In the genomic region with DNA sequence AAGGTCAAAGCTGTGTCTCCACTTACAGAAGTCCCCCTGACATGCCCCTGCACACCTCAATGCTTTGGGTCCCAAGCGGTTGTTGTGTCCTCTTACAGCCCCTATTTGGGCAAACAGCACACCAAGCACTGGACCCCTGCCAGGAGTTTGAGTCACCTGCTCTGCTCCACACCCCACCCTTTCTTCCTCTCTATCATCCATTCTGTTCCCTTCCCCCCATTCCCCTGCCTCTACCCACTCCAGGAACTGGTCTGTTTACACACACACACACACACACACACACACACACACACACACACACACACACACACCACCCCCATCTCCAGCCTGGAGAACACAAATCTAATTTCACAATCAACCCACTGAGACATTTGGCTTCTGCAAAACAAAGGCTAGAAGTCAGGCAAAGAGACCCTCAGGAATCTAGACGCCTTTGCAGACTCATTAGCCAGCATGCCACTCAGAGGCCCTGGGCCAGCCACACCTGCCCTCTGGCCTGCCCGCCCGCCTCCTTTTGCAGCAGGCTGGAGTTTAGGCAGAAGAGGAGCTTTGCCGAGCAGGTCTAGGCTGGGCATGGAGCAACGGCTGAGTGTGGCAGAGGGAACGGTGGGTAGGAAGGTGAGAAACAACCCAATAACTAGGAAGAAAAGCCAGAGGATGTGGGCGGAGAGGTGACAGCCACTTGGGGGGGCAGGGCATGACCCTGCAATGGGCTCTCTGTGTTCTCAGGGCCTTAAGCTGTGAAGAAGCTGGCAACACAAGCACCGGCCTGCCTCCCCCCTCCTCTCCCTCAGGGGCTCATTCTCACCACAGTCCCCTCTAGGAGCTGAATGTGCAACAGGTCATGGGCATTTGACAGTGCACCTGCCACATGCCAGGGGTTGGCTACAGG, we compare ENCODE assay signal across 9 mouse cellular contexts. TPM values are rescaled to one million over a fixed set of nuclear protein-coding genes. Genes with fewer than 3 reads are reported as not detected.
DNase-seq lines count a peak whose midpoint lies in the region; ATAC-seq lines count a peak whose summit lies in the region.
"Had no signal": no experiment of that assay in that cellular context is flagged by ENCODE, and none has a peak within 500 bp of the region (broad histone marks: within the 10 kb centered on the region; RNA-seq: fewer than 3 reads in every experiment).

No protein-coding gene starts in this region.

- 76% methylated on average over 9 of the region's 9 CpGs for WGBS in forebrain, embryonic 12.5 days
- WGBS in forebrain, embryonic 14.5 days: 70% methylated on average over 9 of the region's 9 CpGs
- WGBS in neural tube, embryonic 12.5 days: 67% methylated on average over 9 of the region's 9 CpGs
- 58% methylated on average over 9 of the region's 9 CpGs for WGBS in intestine, embryonic 16.5 days
- WGBS in stomach, embryonic 16.5 days: 41% methylated on average over 9 of the region's 9 CpGs
- 69% methylated on average over 9 of the region's 9 CpGs for WGBS in midbrain, embryonic 16.5 days

- H3K9ac ChIP-seq in forebrain, embryonic 12.5 days: no peak overlapping the region
- no peak overlapping the region for H3K9ac ChIP-seq in forebrain, embryonic 14.5 days (ENCODE audit: low read length)
- H3K9ac ChIP-seq in neural tube, embryonic 12.5 days: 0 out of 2 replicates have a peak overlapping the region, but pooled peaks have one; percentile 33
- peak overlapping the region; percentile 2; the same call in 1 of the 2 replicates for H3K9ac ChIP-seq in intestine, embryonic 16.5 days (ENCODE audit: low read depth, low read length)
- H3K9ac ChIP-seq in stomach, embryonic 16.5 days (ENCODE audit: low read length): peak overlapping the region; percentile 53; the same call in 1 of the 2 replicates
- H3K9ac ChIP-seq in midbrain, embryonic 16.5 days (ENCODE audit: low read depth, low read length): no peak overlapping the region

- no peak for DNase-seq in forebrain, embryonic 14.5 days (ENCODE audit: low spot score)
- DNase-seq in neural tube, embryonic 10.5 days (ENCODE audit: extremely low spot score, low spot score): no peak
- DNase-seq in spleen, postnatal 36 days (ENCODE audit: low spot score in 2 of 2): no peak
- DNase-seq: thymus, postnatal 14 days had no signal

- no peaks in the 10 kb centered on the region for H3K27me3 ChIP-seq in forebrain, embryonic 12.5 days
- no peaks in the 10 kb centered on the region for H3K27me3 ChIP-seq in forebrain, embryonic 14.5 days (replicated peaks; ENCODE audit: control insufficient read depth, insufficient read depth, low read length)
- H3K27me3 ChIP-seq in neural tube, embryonic 12.5 days (replicated peaks): no peaks in the 10 kb centered on the region; the same call in 1 of the 2 replicates
- H3K27me3 ChIP-seq in intestine, embryonic 16.5 days (replicated peaks; ENCODE audit: control insufficient read depth, insufficient read depth, low read length): no peaks in the 10 kb centered on the region
- H3K27me3 ChIP-seq in stomach, embryonic 16.5 days (ENCODE audit: control insufficient read depth, insufficient read depth, low read length): no peaks in the 10 kb centered on the region
- no peaks in the 10 kb centered on the region for H3K27me3 ChIP-seq in midbrain, embryonic 16.5 days (ENCODE audit: control insufficient read depth, insufficient read depth, low read depth, low read length)

- no peak for ATAC-seq in forebrain, embryonic 12.5 days (ENCODE audit: low FRiP score)
- no peak for ATAC-seq in forebrain, embryonic 14.5 days
- ATAC-seq in neural tube, embryonic 12.5 days (ENCODE audit: low FRiP score, low read depth): no peak
- no peak for ATAC-seq in intestine, embryonic 16.5 days
- ATAC-seq in stomach, embryonic 16.5 days (ENCODE audit: insufficient read depth, low FRiP score): peak; percentile 49; the same call in 1 of the 2 replicates
- ATAC-seq in midbrain, embryonic 16.5 days: no peak

- H3K27ac ChIP-seq in forebrain, embryonic 12.5 days: 0 out of 2 replicates have a peak overlapping the region, but pooled peaks have one; percentile 13
- H3K27ac ChIP-seq in forebrain, embryonic 14.5 days (ENCODE audit: low read depth, low read length): no peak overlapping the region
- H3K27ac ChIP-seq in neural tube, embryonic 12.5 days: no peak overlapping the region
- no peak overlapping the region; the same call in 1 of the 2 replicates for H3K27ac ChIP-seq in intestine, embryonic 16.5 days (ENCODE audit: low read length)
- peak overlapping the region; percentile 63; the same call in 1 of the 2 replicates for H3K27ac ChIP-seq in stomach, embryonic 16.5 days (ENCODE audit: low read length)
- H3K27ac ChIP-seq in midbrain, embryonic 16.5 days (ENCODE audit: low read length): no peak overlapping the region

- peaks cover 25% of the 10 kb centered on the region for H3K4me1 ChIP-seq in forebrain, embryonic 12.5 days
- peaks cover 6% of the 10 kb centered on the region; the same call in 1 of the 2 replicates for H3K4me1 ChIP-seq in forebrain, embryonic 14.5 days (ENCODE audit: control insufficient read depth, insufficient read depth, low read length)
- H3K4me1 ChIP-seq in neural tube, embryonic 12.5 days: peaks cover 21% of the 10 kb centered on the region
- H3K4me1 ChIP-seq in intestine, embryonic 16.5 days (ENCODE audit: control insufficient read depth, insufficient read depth, low read length): peaks cover 13% of the 10 kb centered on the region
- peaks cover 20% of the 10 kb centered on the region for H3K4me1 ChIP-seq in stomach, embryonic 16.5 days (ENCODE audit: control insufficient read depth, insufficient read depth, low read length)
- H3K4me1 ChIP-seq in midbrain, embryonic 16.5 days (ENCODE audit: control insufficient read depth, insufficient read depth, low read length): peaks cover 12% of the 10 kb centered on the region; the same call in 1 of the 2 replicates

- H3K36me3 ChIP-seq in forebrain, embryonic 12.5 days (replicated peaks): peaks cover 78% of the 10 kb centered on the region
- peaks cover 65% of the 10 kb centered on the region for H3K36me3 ChIP-seq in forebrain, embryonic 14.5 days (ENCODE audit: control insufficient read depth, insufficient read depth, low read length)
- peaks cover 75% of the 10 kb centered on the region for H3K36me3 ChIP-seq in neural tube, embryonic 12.5 days
- peaks cover 12% of the 10 kb centered on the region for H3K36me3 ChIP-seq in intestine, embryonic 16.5 days (ENCODE audit: control insufficient read depth, insufficient read depth, low read length)
- peaks cover 14% of the 10 kb centered on the region for H3K36me3 ChIP-seq in stomach, embryonic 16.5 days (ENCODE audit: control insufficient read depth, insufficient read depth, low read length)
- H3K36me3 ChIP-seq in midbrain, embryonic 16.5 days (ENCODE audit: control insufficient read depth, insufficient read depth, low read length): peaks cover 23% of the 10 kb centered on the region

- H3K4me2 ChIP-seq in forebrain, embryonic 12.5 days: no peak overlapping the region
- H3K4me2 ChIP-seq in forebrain, embryonic 14.5 days (ENCODE audit: low read length): no peak overlapping the region
- H3K4me2 ChIP-seq in neural tube, embryonic 12.5 days (replicated peaks): 0 out of 2 replicates have a peak overlapping the region, but pooled peaks have one; percentile 16
- H3K4me2 ChIP-seq in intestine, embryonic 16.5 days (ENCODE audit: low read depth, low read length): no peak overlapping the region
- no peak overlapping the region for H3K4me2 ChIP-seq in stomach, embryonic 16.5 days (ENCODE audit: low read depth, low read length)
- H3K4me2 ChIP-seq in midbrain, embryonic 16.5 days (ENCODE audit: low read length): no peak overlapping the region

- H3K9me3 ChIP-seq in forebrain, embryonic 12.5 days: peaks cover 8% of the 10 kb centered on the region
- peaks cover 5% of the 10 kb centered on the region for H3K9me3 ChIP-seq in forebrain, embryonic 14.5 days (replicated peaks; ENCODE audit: control insufficient read depth, low read length)
- H3K9me3 ChIP-seq in neural tube, embryonic 12.5 days: peaks cover 10% of the 10 kb centered on the region
- H3K9me3 ChIP-seq in intestine, embryonic 16.5 days (ENCODE audit: control insufficient read depth, low read length): peaks cover 6% of the 10 kb centered on the region; the same call in 1 of the 2 replicates
- peaks cover 11% of the 10 kb centered on the region for H3K9me3 ChIP-seq in stomach, embryonic 16.5 days (replicated peaks; ENCODE audit: control insufficient read depth, low read length)
- peaks cover 4% of the 10 kb centered on the region; the same call in 1 of the 2 replicates for H3K9me3 ChIP-seq in midbrain, embryonic 16.5 days (replicated peaks; ENCODE audit: control insufficient read depth, low read length, poor library complexity, severe bottlenecking)

- H3K4me3 ChIP-seq in forebrain, embryonic 12.5 days (replicated peaks): no peak overlapping the region
- no peak overlapping the region for H3K4me3 ChIP-seq in forebrain, embryonic 14.5 days (ENCODE audit: low read depth, low read length)
- no peak overlapping the region for H3K4me3 ChIP-seq in neural tube, embryonic 12.5 days
- H3K4me3 ChIP-seq in intestine, embryonic 16.5 days (ENCODE audit: low read length): no peak overlapping the region
- no peak overlapping the region for H3K4me3 ChIP-seq in stomach, embryonic 16.5 days (replicated peaks; ENCODE audit: low read length)
- H3K4me3 ChIP-seq in midbrain, embryonic 16.5 days (ENCODE audit: low read depth, low read length): no peak overlapping the region

RNA-seq across cellular contexts. Expression of a gene that starts 4.9 kb away (rescaled TPM):
- polyA plus RNA-seq in forebrain, embryonic 12.5 days (2016; fragmentation: Nextera tagmentation; extraction: Ambion mirVana): 9.3 and 14.8 TPM in 2 replicates
- 10.2 and 12.4 TPM in 2 replicates for polyA plus RNA-seq in forebrain, embryonic 14.5 days (2014; fragmentation: Nextera tagmentation; extraction: Ambion mirVana)
- 47.5 and 53.0 TPM in 2 replicates for polyA plus RNA-seq in neural tube, embryonic 12.5 days (2016; fragmentation: Nextera tagmentation; extraction: Ambion mirVana)
- polyA plus RNA-seq in intestine, embryonic 16.5 days (2015; fragmentation: Nextera tagmentation; extraction: Ambion mirVana): 4.7 and 5.5 TPM in 2 replicates
- polyA plus RNA-seq in stomach, embryonic 16.5 days (2015; fragmentation: Nextera tagmentation; extraction: Ambion mirVana): 7.9 and 8.0 TPM in 2 replicates
- polyA plus RNA-seq in midbrain, embryonic 16.5 days (2015; fragmentation: Nextera tagmentation; extraction: Ambion mirVana): 6.7 and 9.2 TPM in 2 replicates

RNA-seq across cellular contexts. Expression of a gene that starts 11.9 kb away (rescaled TPM):
- polyA plus RNA-seq in forebrain, embryonic 12.5 days (2016; fragmentation: Nextera tagmentation; extraction: Ambion mirVana): 125 and 129 TPM in 2 replicates
- polyA plus RNA-seq in forebrain, embryonic 14.5 days (2014; fragmentation: Nextera tagmentation; extraction: Ambion mirVana): 177 and 185 TPM in 2 replicates
- 135 and 138 TPM in 2 replicates for polyA plus RNA-seq in neural tube, embryonic 12.5 days (2016; fragmentation: Nextera tagmentation; extraction: Ambion mirVana)
- 97.1 and 97.5 TPM in 2 replicates for polyA plus RNA-seq in intestine, embryonic 16.5 days (2015; fragmentation: Nextera tagmentation; extraction: Ambion mirVana)
- 89.1 and 95.1 TPM in 2 replicates for polyA plus RNA-seq in stomach, embryonic 16.5 days (2015; fragmentation: Nextera tagmentation; extraction: Ambion mirVana)
- 169 and 175 TPM in 2 replicates for polyA plus RNA-seq in midbrain, embryonic 16.5 days (2015; fragmentation: Nextera tagmentation; extraction: Ambion mirVana)

RNA-seq across cellular contexts. Expression of a gene that starts 36.3 kb away (rescaled TPM):
- 14.1 and 15.4 TPM in 2 replicates for polyA plus RNA-seq in forebrain, embryonic 12.5 days (2016; fragmentation: Nextera tagmentation; extraction: Ambion mirVana)
- 2.2 and 3.3 TPM in 2 replicates for polyA plus RNA-seq in forebrain, embryonic 14.5 days (2014; fragmentation: Nextera tagmentation; extraction: Ambion mirVana)
- 8.1 and 8.9 TPM in 2 replicates for polyA plus RNA-seq in neural tube, embryonic 12.5 days (2016; fragmentation: Nextera tagmentation; extraction: Ambion mirVana)
- polyA plus RNA-seq in intestine, embryonic 16.5 days (2015; fragmentation: Nextera tagmentation; extraction: Ambion mirVana): 14.4 and 14.6 TPM in 2 replicates
- polyA plus RNA-seq in stomach, embryonic 16.5 days (2015; fragmentation: Nextera tagmentation; extraction: Ambion mirVana): 10.0 and 11.8 TPM in 2 replicates
- polyA plus RNA-seq in midbrain, embryonic 16.5 days (2015; fragmentation: Nextera tagmentation; extraction: Ambion mirVana): 1.3 and 1.7 TPM in 2 replicates

RNA-seq across cellular contexts. Expression of a gene that starts 50.6 kb away (rescaled TPM):
- polyA plus RNA-seq in forebrain, embryonic 12.5 days (2016; fragmentation: Nextera tagmentation; extraction: Ambion mirVana): 3.8 and 4.9 TPM in 2 replicates
- polyA plus RNA-seq in forebrain, embryonic 14.5 days (2014; fragmentation: Nextera tagmentation; extraction: Ambion mirVana): 4.3 and 6.0 TPM in 2 replicates
- 7.4 and 8.9 TPM in 2 replicates for polyA plus RNA-seq in neural tube, embryonic 12.5 days (2016; fragmentation: Nextera tagmentation; extraction: Ambion mirVana)
- polyA plus RNA-seq in intestine, embryonic 16.5 days (2015; fragmentation: Nextera tagmentation; extraction: Ambion mirVana): 23.6 and 32.1 TPM in 2 replicates
- 11.7 and 12.0 TPM in 2 replicates for polyA plus RNA-seq in stomach, embryonic 16.5 days (2015; fragmentation: Nextera tagmentation; extraction: Ambion mirVana)
- polyA plus RNA-seq in midbrain, embryonic 16.5 days (2015; fragmentation: Nextera tagmentation; extraction: Ambion mirVana): 27.2 and 36.2 TPM in 2 replicates

Comparison
In these comparisons a context has a peak if more than half of its experiments do, and no peak if none do; other contexts are left out.
1. H3K27ac ChIP-seq: peak in forebrain, embryonic 12.5 days (single experiment) and stomach, embryonic 16.5 days (single experiment); none in forebrain, embryonic 14.5 days (single experiment), neural tube, embryonic 12.5 days (single experiment), intestine, embryonic 16.5 days (single experiment) and midbrain, embryonic 16.5 days (single experiment).
2. H3K9ac ChIP-seq: peak in neural tube, embryonic 12.5 days (single experiment), intestine, embryonic 16.5 days (single experiment) and stomach, embryonic 16.5 days (single experiment); none in forebrain, embryonic 12.5 days (single experiment), forebrain, embryonic 14.5 days (single experiment) and midbrain, embryonic 16.5 days (single experiment).